Comparison of ENCODE assay signal across 15 mouse cellular contexts in the genomic region with DNA sequence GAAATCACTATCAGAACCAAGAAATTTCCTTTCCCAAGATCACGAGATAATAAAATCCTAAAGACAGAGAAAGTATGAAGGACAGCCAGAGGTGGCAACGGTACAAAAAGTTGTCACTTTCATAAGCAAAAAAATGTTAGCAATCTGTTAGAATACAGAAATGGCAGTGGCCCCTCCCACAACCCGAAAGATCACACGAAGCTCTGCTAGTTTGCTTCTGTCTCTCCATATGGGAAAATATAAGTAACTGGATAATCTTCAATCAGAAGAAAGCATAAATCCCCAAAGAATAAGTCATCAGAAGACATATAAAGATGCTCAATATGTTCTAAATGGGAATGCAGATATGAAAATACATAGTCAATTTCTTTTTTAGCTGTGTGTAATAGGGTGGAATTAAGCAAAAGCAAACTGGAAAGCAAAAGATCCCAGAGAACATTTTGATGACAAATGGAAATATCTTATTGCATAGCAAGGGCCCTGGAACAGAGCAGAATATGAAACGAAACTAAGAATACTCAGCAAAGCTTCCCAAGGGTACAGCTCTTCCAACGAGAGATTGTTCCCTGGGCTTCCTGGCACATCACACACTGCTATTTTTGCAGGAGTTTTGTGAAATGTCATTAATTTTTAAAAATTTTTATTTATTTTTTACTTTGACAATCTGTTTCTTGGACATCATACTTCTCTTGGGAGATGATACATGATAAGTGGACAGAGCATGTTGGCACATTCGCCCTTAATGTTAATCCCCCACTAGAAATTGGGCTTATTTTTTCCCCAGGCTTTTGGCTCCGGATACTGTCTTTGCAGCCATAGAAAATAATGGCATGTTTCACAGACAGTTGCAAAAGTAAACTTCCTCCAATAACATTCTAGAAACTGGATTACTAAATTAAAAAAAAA.
A peak's percentile ranks its signal among the peaks of the same experiment; 100 is the strongest.
DNase-seq lines count a peak whose midpoint lies in the region; ATAC-seq lines count a peak whose summit lies in the region.
"Had no signal": no experiment of that assay in that cellular context is flagged by ENCODE, and none has a peak within 500 bp of the region (broad histone marks: within the 10 kb centered on the region; RNA-seq: fewer than 3 reads in every experiment).

No protein-coding gene starts in this region.

- intact Hi-C loops in left cerebral cortex, postnatal 14 days (cut with DNase I): no loop called here

- H3K9ac ChIP-seq in embryonic facial prominence, embryonic 14.5 days (ENCODE audit: low read depth, low read length): no peak overlapping the region
- H3K9ac ChIP-seq: embryonic facial prominence, embryonic 12.5 days; heart, embryonic 13.5 days; limb, embryonic 12.5 days; liver, embryonic 15.5 days had no signal

- no peaks in the 10 kb centered on the region for H3K27me3 ChIP-seq in embryonic facial prominence, embryonic 14.5 days (replicated peaks; ENCODE audit: control insufficient read depth, insufficient read depth, low read length)
- H3K27me3 ChIP-seq in embryonic facial prominence, embryonic 10.5 days (replicated peaks; ENCODE audit: low read depth, poor library complexity, severe bottlenecking): no peaks in the 10 kb centered on the region
- H3K27me3 ChIP-seq: embryonic facial prominence, embryonic 12.5 days; heart, embryonic 13.5 days; limb, embryonic 12.5 days; liver, embryonic 15.5 days had no signal

- H3K36me3 ChIP-seq in embryonic facial prominence, embryonic 14.5 days (ENCODE audit: control insufficient read depth, insufficient read depth, low read length): no peaks in the 10 kb centered on the region
- no peaks in the 10 kb centered on the region for H3K36me3 ChIP-seq in embryonic facial prominence, embryonic 10.5 days (replicated peaks)
- H3K36me3 ChIP-seq: embryonic facial prominence, embryonic 12.5 days; heart, embryonic 13.5 days; limb, embryonic 12.5 days; liver, embryonic 15.5 days had no signal

- H3K4me3 ChIP-seq in embryonic facial prominence, embryonic 14.5 days (ENCODE audit: low read depth, low read length): no peak overlapping the region
- H3K4me3 ChIP-seq in embryonic facial prominence, embryonic 10.5 days: no peak overlapping the region
- H3K4me3 ChIP-seq: embryonic facial prominence, embryonic 12.5 days; heart, embryonic 13.5 days; limb, embryonic 12.5 days; liver, embryonic 15.5 days had no signal

- 74% methylated on average over 8 of the region's 8 CpGs for WGBS in embryonic facial prominence, embryonic 14.5 days
- WGBS in embryonic facial prominence, embryonic 10.5 days: 89% methylated on average over 8 of the region's 8 CpGs

- H3K4me1 ChIP-seq in embryonic facial prominence, embryonic 14.5 days (ENCODE audit: control insufficient read depth, insufficient read depth, low read length): no peaks in the 10 kb centered on the region
- peaks cover 4% of the 10 kb centered on the region; the same call in 1 of the 2 replicates for H3K4me1 ChIP-seq in embryonic facial prominence, embryonic 10.5 days
- H3K4me1 ChIP-seq: embryonic facial prominence, embryonic 12.5 days; limb, embryonic 12.5 days; liver, embryonic 15.5 days had no signal

- no peak overlapping the region for H3K27ac ChIP-seq in embryonic facial prominence, embryonic 14.5 days (replicated peaks; ENCODE audit: low read depth, low read length)
- H3K27ac ChIP-seq in embryonic facial prominence, embryonic 10.5 days (replicated peaks): no peak overlapping the region
- H3K27ac ChIP-seq: embryonic facial prominence, embryonic 12.5 days; limb, embryonic 12.5 days; liver, embryonic 15.5 days had no signal

- H3K4me2 ChIP-seq in embryonic facial prominence, embryonic 14.5 days (ENCODE audit: low read depth, low read length): no peak overlapping the region
- H3K4me2 ChIP-seq: embryonic facial prominence, embryonic 12.5 days; limb, embryonic 12.5 days; liver, embryonic 15.5 days had no signal

- H3K9me3 ChIP-seq in embryonic facial prominence, embryonic 14.5 days (ENCODE audit: control insufficient read depth, low read length): no peaks in the 10 kb centered on the region
- H3K9me3 ChIP-seq in embryonic facial prominence, embryonic 10.5 days: no peaks in the 10 kb centered on the region
- H3K9me3 ChIP-seq: embryonic facial prominence, embryonic 12.5 days; heart, embryonic 13.5 days; limb, embryonic 12.5 days; liver, embryonic 15.5 days had no signal

- DNase-seq in embryonic facial prominence, embryonic 14.5 days (ENCODE audit: low spot score): peak; percentile 36
- no peak for DNase-seq in embryonic facial prominence, embryonic 10.5 days (ENCODE audit: low spot score)
- peak; percentile 81 for DNase-seq in heart, adult 11 months
- DNase-seq in heart, postnatal 4 days: no peak
- DNase-seq in left cerebral cortex, postnatal 14 days (ENCODE audit: low spot score in 2 of 2): peak; percentile 12 to 18
- no peak for DNase-seq in left cerebral cortex, adult 11 months (ENCODE audit: low spot score)
- peak; percentile 8 for DNase-seq in telencephalon, adult 2 months (ENCODE audit: low read depth, low spot score)
- no peak for DNase-seq in urinary bladder, postnatal 4 days (ENCODE audit: low spot score in 2 of 2)
- DNase-seq: lung, postnatal 14 days had no signal

- no peak for ATAC-seq in embryonic facial prominence, embryonic 14.5 days (ENCODE audit: low read depth)
- ATAC-seq: activated CD4-positive, CD25-positive, alpha-beta regulatory T cell, adult 4 months; inflammation-experienced regulatory T-cells, adult 6 months had no signal

Comparison
In these comparisons a context has a peak if more than half of its experiments do, and no peak if none do; other contexts are left out.
1. DNase-seq: peak in embryonic facial prominence, embryonic 14.5 days (single experiment), heart, adult 11 months (single experiment), left cerebral cortex, postnatal 14 days (2 of 2) and telencephalon, adult 2 months (single experiment); none in embryonic facial prominence, embryonic 10.5 days (single experiment), heart, postnatal 4 days (single experiment), left cerebral cortex, adult 11 months (single experiment) and urinary bladder, postnatal 4 days (0 of 2).